Mouse (Mus musculus): Measurements from ENCODE around the gene Actl10. TPM values are rescaled to one million over a fixed set of nuclear protein-coding genes. Genes with fewer than 3 reads are reported as not detected.

Gene Actl10
- total RNA-seq, 1 experiment from 2014 or later, result not detected

Other genes starting within 250 kb of the Actl10 start
- gene Bpifb9b, start 244.5 kb upstream of the Actl10 start, total RNA-seq (2017), result not detected in 3 replicates
- 8.5 to 13.1 TPM (median 9.7 TPM) in 3 replicates for gene Cdk5rap1, start 178.8 kb upstream of the Actl10 start, total RNA-seq (2017)
- gene Snta1, start 143.7 kb upstream of the Actl10 start, total RNA-seq (2017), result 4.8 to 10.8 TPM (median 4.9 TPM) in 3 replicates
- gene Cbfa2t2, start 115.3 kb upstream of the Actl10 start, total RNA-seq (2017), result 9.8 to 18.5 TPM (median 11.9 TPM) in 3 replicates
- gene 1700003F12Rik, start 4.7 kb upstream of the Actl10 start, total RNA-seq (2017), result 0.78 TPM in 1 of 3 replicates, not detected in the others
- 0.68 TPM in 1 of 3 replicates, not detected in the others for gene Necab3, start 7.1 kb downstream of the Actl10 start, total RNA-seq (2017)
- gene E2f1, start 18.1 kb downstream of the Actl10 start, total RNA-seq (2017), result 0.64 to 3.1 TPM (median 1.8 TPM) in 3 replicates
- gene Pxmp4, start 51.9 kb downstream of the Actl10 start, total RNA-seq (2017), result 7.3 to 10.6 TPM (median 9.6 TPM) in 3 replicates
- 2.5 to 3.2 TPM (median 2.8 TPM) in 3 replicates for gene Zfp341, start 61.5 kb downstream of the Actl10 start, total RNA-seq (2017)
- 2.0 TPM in 1 of 3 replicates, not detected in the others for gene 4930519P11Rik, start 61.7 kb downstream of the Actl10 start, total RNA-seq (2017)
- gene Chmp4b, start 99.9 kb downstream of the Actl10 start, total RNA-seq (2017), result 201 to 228 TPM (median 225 TPM) in 3 replicates
- gene Gm14214, start 218.3 kb downstream of the Actl10 start, total RNA-seq (2017), result not detected in 3 replicates
- 165 to 198 TPM (median 196 TPM) in 3 replicates for gene Raly, start 239.3 kb downstream of the Actl10 start, total RNA-seq (2017)
- not detected in 3 replicates for gene a, start 239.6 kb downstream of the Actl10 start, total RNA-seq (2017)